Mouse (Mus musculus) CH12F3 (cell line): ENCODE results near the gene Psph.
"Not testable (repeated sequence)": the region's sequence is repeated elsewhere in the genome, so short reads cannot be mapped to it uniquely, and the experiment has no call there.

ENCODE experiments used
- in situ Hi-C: fragments of 300-500 bp; cut with MboI; formaldehyde crosslinking; loops from 2 replicates; pipeline ENCODE4 v1.14.3; 2020; ENCODE audit warnings: low sequenced_read_pairs

Gene Psph

DNA sequence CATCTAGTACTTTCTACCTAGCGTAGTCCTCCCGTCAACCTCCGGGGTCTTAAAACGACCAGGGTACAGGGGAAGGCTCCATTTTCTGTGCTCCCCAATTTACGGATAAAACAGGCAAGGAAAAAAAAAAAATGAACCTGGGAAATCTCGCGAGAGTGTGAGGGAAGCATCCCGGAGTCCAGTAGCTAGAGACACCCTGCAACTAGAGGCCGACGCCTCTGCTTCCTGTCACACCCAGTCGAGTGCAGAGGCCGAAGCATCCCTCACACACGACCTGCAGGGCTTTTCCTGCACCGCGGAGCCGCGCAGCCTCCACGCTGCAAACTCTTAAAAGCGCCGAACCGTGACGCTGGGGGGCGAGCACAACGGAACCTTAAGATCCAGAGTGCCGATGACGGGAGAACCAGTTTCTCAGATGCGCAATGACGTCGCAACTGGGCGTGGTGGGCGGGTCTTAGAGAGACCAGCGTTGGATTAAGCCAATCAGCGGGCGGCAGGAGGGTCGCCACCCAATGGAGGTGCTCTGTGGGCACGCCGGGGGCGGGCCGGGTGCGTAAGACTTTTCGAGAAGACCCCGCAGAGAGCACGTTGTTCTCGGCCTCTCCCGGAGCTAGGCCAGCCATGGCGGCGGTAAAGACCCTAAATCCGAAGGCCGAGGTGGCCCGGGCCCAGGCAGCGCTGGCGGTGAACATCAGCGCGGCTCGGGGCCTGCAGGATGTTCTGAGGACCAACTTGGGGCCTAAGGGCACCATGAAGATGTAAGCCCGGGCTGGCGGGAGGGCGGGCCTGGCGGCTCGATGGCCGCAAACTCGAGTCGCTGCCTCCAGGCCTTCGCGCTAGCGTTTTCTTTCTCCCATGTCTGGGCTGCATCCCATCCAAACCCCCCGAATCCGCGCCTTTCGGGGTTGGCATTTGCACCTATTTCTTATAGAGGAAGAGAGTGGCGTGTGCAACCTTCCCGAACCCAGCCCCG lies at the start of gene Psph:
Gene Psph, minus strand, starts transcription at position 632 of the 973 bp plus-strand sequence.
- in situ Hi-C loops: no loop called here

DNA sequence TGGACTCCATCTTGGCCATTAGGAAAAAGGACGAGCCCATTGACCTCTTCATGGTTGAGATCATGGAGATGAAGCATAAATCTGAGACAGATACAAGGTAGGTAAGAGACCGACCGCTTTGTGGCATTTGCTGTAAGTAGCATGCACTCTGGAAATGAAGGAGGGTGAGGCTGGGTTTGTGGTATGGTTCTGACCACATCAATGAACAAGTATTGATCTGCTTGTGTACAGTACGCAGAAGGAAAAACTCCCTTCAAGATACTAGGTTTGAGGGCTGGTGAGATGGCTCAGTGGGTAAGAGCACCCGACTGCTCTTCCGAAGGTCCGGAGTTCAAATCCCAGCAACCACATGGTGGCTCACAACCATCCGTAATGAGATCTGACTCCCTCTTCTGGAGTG lies 3.3 kb upstream of the Psph start:
- in situ Hi-C loops: not testable (repeated sequence)

DNA sequence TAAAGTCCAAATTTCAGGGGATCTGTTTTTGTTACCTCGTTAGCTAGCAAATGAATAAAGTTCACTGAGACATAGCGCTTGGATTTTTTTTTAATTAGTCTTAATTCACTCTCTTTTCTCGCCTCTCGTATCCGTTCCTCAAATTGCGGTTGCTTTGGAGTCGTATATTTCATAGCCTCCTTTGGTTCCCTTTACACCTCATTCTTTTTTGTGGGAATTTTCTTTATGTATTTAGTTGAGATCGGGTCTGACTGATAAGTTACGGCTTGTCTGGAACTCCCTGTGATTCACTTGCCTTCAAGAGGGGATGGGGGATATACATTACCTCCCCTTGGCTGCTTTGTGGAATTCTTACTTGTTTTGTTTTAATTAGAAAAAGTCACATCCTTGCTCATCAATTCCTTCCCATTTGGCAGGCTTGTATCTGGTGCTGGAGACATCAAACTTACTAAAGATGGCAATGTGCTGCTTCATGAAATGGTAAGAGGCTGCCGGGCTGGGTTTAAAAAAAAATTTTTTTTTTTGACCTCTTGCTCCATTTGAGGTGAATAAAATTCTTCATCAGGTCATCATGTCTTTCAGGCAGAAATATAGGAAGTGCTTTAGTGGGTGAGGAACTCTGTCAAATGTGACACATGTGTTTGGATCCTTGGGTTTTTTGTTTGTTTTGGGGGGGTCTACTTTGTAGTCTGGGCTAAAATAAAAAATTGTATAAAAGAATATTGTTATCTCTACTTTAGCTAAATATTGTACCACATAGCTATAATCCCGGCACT lies 757 bp upstream of the Psph start:
- in situ Hi-C loops: no loop called here

DNA sequence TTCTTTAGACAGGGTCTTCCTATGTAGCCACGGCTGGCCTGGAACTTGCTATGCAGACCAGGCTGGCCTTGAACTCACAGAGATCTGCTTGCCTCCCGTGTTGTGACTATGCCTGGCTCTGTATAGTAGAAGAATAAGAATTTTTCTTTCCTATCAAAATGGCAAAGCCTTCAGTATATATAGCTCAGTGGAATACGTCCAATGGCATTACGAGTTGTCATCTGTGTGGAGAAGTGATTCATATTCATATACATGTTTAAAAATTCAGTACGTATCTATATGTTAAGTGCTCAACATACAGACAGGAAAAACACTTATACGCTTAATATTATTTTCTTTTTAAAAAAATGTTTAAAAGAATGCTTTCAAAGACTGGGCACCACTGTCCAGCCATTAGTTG lies 1.1 kb downstream of the Psph start:
- in situ Hi-C loops: no loop called here

DNA sequence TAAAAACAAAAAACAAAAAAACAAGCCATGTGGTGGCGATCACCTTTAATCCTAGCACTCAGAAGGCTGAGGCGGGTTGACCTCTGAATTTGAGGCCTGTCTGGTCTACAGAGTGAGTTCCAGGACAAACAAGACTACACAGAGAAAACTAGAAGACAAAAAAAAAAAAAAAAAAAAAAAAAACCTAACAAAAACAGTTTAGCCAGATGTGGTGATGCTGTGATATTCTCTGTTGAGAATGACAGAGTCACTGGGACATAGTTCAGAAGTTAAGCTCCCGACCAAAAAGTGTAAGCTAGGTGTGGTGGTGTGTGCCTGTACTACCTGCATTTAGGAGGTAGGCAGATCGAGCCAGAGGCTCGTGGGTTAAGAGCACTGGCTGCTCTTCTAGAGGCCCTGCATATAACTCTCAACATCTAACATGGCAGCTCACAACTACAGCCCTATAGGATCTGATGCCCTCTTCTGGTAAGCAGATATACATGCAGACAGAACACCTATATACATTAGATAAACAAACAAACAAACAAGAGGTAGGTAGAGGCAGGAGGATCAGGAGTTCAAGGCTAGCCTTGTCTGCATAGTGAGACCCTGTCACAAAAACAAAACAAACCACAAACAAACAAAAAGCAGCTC lies 1.9 kb downstream of the Psph start:
- in situ Hi-C loops: no loop called here

DNA sequence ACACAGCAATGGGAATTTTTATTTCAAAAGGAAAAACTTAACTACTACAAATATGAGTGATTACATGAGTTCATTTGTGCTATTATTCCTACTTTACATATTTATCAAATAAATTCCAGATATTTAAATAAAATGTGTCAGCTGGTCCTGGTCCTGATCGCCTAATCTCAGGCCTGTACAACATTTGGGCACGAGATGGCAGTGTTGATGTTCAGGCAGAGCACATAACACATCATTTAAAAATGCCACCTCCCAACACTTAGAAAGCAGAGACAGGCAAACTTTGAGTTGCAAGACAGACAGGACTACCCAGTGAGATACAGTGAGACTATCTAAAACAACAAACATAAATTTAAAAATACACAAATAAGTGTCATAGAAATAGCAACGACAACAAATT lies 5.0 kb downstream of the Psph start:
- in situ Hi-C loops: no loop called here

DNA sequence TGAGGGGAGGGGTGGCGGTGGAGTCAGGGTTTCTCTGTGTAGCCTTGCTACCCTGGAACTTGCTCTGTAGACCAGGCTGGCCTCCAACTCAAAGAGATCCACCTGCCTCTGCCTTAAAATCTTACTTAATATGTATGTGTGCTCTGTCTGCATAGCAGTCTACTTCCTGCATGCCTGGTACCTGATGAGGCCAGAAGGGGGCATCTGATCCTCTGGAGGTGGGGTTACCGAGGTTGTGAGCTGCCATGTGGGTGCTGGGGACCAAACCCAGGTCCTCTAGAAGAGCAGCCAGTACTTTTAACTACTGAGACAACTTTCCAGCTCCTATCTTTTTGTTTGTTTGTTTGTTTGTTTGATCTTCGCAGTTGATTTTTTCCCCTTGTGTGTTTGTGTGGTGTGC lies 7.1 kb downstream of the Psph start:
- in situ Hi-C loops: no loop called here

DNA sequence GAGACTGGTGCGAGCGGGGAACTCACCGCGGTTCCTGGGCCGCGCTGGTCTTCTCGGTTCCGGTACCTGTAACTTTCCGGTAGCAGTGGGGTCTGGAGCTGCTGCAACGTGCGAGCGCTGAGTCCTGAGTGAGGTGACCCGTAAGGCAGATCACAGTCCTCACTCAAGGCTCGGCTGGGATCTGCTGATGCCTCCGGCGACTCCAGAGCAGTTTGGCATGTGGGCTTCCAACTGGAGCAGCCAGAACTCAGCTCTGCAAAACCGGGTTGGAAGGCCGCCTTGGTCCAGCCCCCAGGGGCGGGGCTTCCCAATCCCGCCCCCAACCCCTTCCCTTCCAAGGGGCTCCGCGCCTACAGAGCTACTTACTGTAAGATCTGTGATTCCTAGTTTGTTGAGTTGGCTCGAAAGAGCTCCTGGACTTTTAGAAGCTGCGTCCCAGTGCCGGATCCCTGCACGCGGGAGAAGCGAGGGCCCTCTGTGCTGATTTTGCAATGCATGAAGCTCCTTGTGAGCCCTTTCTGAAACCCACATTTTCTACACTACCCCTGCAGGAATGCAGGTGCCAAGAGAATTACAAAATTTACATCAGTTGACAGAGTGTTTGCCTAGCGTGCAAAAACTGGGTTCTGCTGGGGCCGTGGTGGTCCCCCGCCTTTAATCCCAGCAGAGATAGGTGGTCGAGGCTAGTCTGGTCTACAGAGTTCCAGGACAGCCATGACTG lies 8.1 kb downstream of the Psph start:
- in situ Hi-C loops: no loop called here

DNA sequence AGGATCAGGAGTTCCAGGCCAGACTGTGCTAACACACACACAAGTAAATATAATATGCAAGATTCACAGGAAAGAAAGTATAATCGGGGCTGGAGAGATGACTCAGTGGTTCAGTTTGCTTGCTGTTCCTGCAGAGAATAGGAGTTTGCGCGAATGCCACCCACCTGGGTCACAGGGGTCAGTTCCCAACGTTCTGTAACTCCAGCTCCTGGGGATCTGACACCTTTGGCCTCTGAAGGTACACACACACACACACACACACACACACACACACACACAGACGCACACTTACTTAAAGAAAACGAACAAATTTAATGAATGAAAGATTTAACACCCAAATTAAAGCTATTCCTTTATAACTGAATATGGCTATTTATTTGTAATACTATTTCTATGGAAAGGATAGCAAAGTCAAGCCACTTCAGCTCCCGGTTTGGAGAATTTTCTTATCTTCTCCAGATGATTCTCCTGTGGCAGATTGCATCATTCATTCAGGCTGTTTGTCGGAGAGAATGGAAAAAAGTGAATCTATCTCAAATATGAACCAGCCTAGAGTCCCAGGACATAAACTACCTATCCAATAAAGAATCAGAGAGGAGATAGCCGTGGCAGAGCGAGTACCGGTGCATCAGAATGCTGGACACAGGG lies 8.8 kb downstream of the Psph start:
- in situ Hi-C loops: no loop called here

DNA sequence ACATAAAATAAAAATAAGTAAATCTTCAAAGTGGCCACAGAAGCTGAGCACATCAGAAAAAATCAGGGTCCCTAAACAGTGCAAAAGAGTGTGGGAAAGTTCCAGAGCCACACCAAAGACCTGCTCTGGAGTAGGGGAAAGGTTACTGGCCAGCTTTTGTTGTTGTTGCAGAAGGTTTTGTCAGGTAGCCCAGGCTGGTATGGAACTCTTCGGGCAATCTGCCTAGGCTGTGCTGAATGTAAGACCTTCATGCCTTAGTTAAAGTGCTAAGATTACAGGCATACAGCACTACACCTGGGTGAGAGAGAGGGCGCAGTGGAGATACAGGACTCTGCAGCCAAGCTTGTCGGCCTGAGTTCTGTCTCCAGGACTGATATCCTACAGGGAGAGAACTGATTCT lies 12.6 kb downstream of the Psph start:
- in situ Hi-C loops: no loop called here

DNA sequence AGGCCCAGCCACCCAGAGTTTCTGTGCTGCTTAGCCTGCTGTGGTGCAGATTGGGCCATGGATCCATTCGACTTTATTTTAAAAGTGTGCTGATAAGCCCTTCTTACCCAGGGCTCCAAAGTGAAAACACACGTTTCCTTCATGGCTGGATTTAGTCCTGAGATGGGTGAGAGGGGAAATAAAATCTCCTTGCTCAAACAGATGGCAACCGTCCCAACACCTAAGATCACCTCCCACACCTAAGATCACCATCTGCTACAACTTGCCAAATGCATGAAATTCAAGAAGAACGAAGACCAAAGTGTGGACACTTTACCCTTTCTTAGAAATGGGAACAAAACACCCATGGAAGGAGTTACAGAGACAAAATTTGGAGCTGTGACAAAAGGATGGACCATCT lies 13.9 kb downstream of the Psph start:
- in situ Hi-C loops: not testable (repeated sequence)

DNA sequence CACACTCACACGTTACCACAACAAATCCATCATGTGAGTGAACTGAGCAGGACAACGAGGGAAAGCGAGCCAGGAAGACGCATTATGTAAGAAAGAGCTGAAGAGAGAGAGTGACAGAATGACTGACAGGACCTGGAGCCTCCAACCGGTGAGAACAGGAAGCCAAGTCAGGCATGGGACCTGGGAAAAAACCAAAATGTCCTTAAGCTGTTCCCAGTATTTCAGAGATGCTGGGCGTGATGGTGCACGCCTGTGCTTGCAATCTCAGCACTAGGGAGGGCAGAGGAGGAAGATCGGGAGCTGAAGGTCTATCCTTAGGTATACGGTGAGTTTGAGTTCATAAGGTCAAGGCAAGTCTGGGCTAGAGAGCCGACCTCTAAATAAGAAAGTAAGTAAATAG lies 14.8 kb downstream of the Psph start:
- in situ Hi-C loops: no loop called here

DNA sequence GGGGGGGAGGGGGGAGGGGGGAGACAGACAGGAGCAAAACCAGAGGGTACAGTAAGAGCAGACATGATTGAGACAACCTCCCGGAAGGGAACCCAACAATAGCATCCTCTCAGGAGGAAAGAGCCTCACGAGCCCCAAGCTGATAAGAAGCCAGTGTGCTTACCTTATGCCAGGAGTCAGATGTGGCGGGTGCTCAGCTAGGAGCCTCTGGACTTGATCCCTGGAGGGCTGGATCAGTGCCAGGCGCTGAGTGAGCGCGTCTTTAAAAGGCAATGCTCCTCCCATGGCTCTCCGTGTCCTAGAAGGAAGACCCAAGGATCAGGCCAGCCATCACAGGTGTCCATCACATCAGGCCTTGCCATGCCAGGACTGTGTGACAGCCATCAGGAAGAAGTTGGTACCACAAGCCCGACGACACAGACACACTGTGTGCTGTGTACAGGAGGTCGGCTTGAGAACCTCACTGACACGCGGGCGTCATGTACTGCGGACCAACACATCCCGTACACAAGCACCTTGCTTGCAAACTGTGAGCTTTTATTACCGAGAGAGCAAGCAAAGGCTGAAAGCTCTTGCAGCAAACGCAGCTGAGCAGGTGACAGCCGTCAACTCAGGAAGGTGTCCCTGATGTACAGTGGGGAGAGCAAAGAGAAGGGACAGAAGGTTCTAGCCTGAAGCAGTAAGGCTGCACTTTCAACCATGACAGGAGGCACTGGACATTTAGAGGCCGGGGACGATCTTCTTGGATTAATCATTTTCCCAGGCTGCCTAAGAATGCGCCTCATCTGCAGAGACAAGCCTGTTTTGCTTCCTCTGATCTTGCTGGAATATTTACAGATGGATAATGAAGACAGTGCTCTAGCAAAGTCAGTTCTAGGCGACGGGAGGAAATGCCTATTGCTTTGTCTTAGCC lies 16.6 kb downstream of the Psph start:
- in situ Hi-C loops: no loop called here

DNA sequence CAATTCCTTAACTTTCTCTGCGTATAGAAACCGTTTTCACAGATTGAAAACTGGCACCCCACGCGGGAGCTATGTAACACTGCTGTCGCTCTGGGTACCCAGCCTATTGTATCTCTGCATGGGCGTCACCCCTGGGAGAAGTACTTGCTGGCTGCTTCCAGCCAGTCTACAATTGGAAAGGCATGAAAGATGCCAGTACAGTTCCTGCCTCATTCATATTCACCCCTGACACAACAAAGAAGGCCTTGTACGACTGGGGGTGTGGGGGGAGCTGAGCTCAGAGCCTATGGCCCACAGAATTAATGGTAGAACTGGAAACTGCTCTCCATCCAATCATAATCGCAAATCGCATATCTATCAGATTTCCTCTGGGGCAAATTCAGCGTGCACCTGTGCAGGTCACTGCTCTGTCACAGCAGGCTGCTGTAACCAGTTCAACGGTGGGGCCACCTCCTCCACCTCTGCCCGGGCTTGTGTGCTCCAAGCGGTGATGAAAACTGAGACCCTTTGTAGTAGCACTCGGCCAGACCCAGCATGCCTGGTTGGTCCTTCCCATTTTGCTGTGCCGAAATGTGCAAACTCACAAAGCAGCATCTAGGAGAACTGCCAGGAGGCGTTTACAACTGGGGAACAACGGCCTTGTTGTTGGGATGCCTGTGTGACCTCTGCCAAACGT lies 25.2 kb downstream of the Psph start:
- in situ Hi-C loops: no loop called here

DNA sequence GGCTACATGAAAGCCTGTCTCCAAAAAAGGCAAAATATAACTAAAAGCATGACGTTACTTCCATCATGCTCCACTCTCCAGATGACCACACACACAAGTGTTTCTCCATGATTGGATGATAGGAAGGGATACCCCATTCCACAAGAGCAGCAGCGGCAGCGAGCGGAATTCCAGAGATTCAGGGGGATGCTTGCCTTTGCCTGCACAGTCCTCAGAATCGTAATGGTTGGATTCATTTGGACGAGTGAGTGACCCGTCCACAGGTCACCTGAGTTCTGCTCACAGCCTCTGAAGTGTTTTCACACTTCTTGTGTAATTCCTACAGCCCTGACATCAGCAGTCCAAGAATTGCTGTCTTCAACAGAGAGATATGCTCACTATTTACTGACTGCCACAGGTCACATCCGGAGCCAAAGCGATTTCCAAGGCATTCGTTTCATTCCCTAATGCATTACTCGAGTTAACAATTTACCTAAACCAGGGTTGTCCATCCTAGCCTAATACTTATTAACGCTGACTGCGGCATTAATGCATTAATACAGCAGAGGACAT lies 27.2 kb downstream of the Psph start:
- in situ Hi-C loops: no loop called here

DNA sequence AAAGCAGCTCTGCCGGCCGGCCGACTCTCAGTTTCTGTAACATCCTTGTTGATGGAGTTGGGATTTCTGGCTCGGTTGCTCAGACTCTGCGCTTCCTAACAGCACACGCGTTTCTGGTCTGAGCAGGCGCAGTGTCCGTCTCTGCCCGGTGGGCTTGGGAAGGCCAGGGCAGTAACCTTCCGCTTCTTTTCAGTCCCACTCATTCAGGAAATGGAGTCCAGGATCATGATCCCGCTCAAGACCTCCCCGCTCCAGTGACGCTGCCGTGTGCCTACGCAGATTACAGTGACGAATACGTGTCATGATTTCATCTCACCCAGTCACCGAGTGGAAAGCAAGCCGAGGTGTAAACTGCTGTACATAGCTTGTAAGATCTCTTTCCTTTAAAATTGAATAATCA lies 30.4 kb downstream of the Psph start:
- in situ Hi-C loops: no loop called here

DNA sequence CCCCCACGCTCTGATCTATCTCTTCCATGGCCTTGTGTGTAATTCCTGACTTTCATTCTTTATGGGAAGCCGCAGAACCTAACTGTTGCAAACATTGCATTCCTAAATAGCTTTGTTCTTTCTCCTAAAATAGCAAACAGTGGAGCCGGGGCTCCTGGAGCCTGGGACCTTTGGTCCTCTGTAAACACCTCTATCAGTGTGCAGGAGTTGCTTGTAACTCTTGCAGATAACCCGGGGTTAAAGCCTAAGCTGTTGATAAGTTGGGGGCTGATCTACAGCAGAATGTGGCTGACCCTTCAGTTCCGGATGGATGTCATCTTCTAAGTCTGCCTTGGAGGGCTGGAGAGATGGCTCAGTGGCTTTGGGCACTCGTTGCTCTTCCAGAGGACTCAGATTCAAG lies 43.2 kb downstream of the Psph start:
- in situ Hi-C loops: no loop called here

DNA sequence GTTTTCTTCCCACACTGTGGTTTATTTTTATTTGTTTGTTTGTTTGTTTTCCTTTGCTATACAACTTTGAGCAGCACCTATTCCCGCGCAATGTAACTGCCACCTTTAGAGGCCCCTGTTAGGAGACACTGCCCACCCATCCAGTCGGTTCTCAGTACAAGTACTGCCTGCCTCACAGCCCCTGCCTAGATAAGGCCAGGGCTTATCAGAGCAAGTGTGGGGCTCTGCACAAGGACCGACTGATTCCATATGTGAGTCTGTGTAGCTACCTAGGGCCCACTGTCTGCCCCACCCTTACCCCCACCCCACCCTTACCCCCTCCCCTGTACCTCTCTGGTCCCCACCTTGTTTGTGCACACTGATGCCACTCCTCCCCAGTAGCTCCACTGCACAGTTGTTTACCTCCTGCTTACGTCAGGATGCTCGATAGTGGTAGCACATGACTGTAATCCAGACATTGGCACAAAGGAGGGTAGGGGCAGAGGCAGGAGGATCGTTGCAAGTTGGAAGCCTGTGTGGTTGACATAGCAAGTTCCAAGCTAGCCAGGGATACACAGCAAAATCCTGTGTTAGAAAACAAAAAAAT lies 44.3 kb downstream of the Psph start:
- in situ Hi-C loops: no loop called here
